Mouse (Mus musculus) forebrain, embryonic 10.5 days (tissue): ENCODE measurements around the gene Ifi211. TPM values are rescaled to one million over a fixed set of nuclear protein-coding genes. Genes with fewer than 3 reads are reported as not detected.
"Not testable (repeated sequence)": the region's sequence is repeated elsewhere in the genome, so short reads cannot be mapped to it uniquely, and the experiment has no call there.

Experiments used
- DNase-seq: peaks from one replicate; pipeline ENCODE4 v3.0.0-alpha.2; 2017; ENCODE audit warnings: low spot score; ENCODE audit errors: extremely low spot score
- H3K27ac ChIP-seq: fragments of 300-500 bp; sonication (generic); 2 replicates; pipeline ENCODE4 v1.5.1; 2016; ENCODE audit warnings: mild to moderate bottlenecking
- H3K27me3 ChIP-seq: fragments of 300-500 bp; sonication (generic); 2 replicates; pipeline ENCODE4 v1.6.1; 2016; ENCODE audit warnings: mild to moderate bottlenecking; ENCODE audit not compliant: poor library complexity, severe bottlenecking
- H3K36me3 ChIP-seq: fragments of 300-500 bp; sonication (generic); replicated peaks from 2 replicates; pipeline ENCODE4 v1.6.1; 2016; ENCODE audit warnings: mild to moderate bottlenecking, moderate library complexity
- H3K4me1 ChIP-seq: fragments of 300-500 bp; sonication (generic); 2 replicates; pipeline ENCODE4 v1.6.1; 2016
- H3K4me3 ChIP-seq: fragments of 300-500 bp; sonication (generic); 2 replicates; pipeline ENCODE4 v1.5.1; 2016; ENCODE audit warnings: mild to moderate bottlenecking, moderate library complexity
- H3K9me3 ChIP-seq: fragments of 300-500 bp; sonication (generic); 2 replicates; pipeline ENCODE4 v1.6.1; 2016; ENCODE audit warnings: mild to moderate bottlenecking, moderate library complexity
- WGBS: fragments of 180-500 bp; shearing (Covaris S2); methylation state at CpG from one replicate; pipeline ENCODE4 v1.1.7; 2016; 5-methylcytosine and 5-hydroxymethylcytosine counted together
- polyA plus RNA-seq: library from polyadenylated mRNA; unstranded; fragments of >200 nt; fragmentation: Nextera tagmentation; extraction: Ambion mirVana; gene quantifications from 2 replicates; pipeline ENCODE4 v1.2.1, GENCODE M21; 2016

Ifi211 gene
- 0.26 TPM in 2 replicates for polyA plus RNA-seq

GRCm38 (mm10) chr1:173912548-173913255, at the start of gene Ifi211:
Gene Ifi211, minus strand, starts transcription at chr1:173913046.
- not testable (repeated sequence) for H3K4me1 ChIP-seq, H3K9me3 ChIP-seq, H3K27me3 ChIP-seq, H3K27ac ChIP-seq, H3K36me3 ChIP-seq, H3K4me3 ChIP-seq, DNase-seq
- 90% methylated on average over 6 of the region's 6 CpGs for WGBS

GRCm38 (mm10) chr1:173961491-173961890, 48.6 kb upstream of the Ifi211 start:
- not testable (repeated sequence) for DNase-seq

GRCm38 (mm10) chr1:173959998-173960397, 47.2 kb upstream of the Ifi211 start:
- H3K27ac ChIP-seq, H3K9me3 ChIP-seq, DNase-seq, H3K36me3 ChIP-seq, H3K4me3 ChIP-seq, H3K4me1 ChIP-seq, H3K27me3 ChIP-seq: not testable (repeated sequence)
- 73% methylated on average over 3 of the region's 3 CpGs for WGBS

More at GRCm38 (mm10) chr1:173961491-173961890, 48.6 kb upstream of the Ifi211 start:
- not testable (repeated sequence) for H3K9me3 ChIP-seq, H3K4me1 ChIP-seq, H3K36me3 ChIP-seq, H3K27ac ChIP-seq, H3K27me3 ChIP-seq, H3K4me3 ChIP-seq
- 100% methylated on average over 1 of the region's 1 CpGs for whole genome bisulfite sequencing

GRCm38 (mm10) chr1:173955839-173956527, 43.1 kb upstream of the Ifi211 start:
- H3K27me3 ChIP-seq, H3K4me1 ChIP-seq, H3K27ac ChIP-seq, H3K36me3 ChIP-seq, H3K4me3 ChIP-seq, DNase-seq, H3K9me3 ChIP-seq: not testable (repeated sequence)
- WGBS = 82% methylated on average over 3 of the region's 3 CpGs

GRCm38 (mm10) chr1:173955071-173955796, 42.4 kb upstream of the Ifi211 start:
- no peaks in the 10 kb centered on the region for H3K27me3 ChIP-seq
- no peak overlapping the region for H3K27ac ChIP-seq
- no peak overlapping the region for H3K4me3 ChIP-seq
- DNase-seq = no peak
- H3K4me1 ChIP-seq = no peaks in the 10 kb centered on the region
- no peaks in the 10 kb centered on the region for H3K9me3 ChIP-seq
- 82% methylated on average over 2 of the region's 2 CpGs for WGBS
- H3K36me3 ChIP-seq = no peaks in the 10 kb centered on the region

- no peak for DNase-seq
- WGBS = 82% methylated on average over 1 of the region's 1 CpGs
- Histone ChIP-seq H3K27ac (no peak overlapping the region), H3K9me3 (no peaks in the 10 kb centered on the region), H3K27me3 (no peaks in the 10 kb centered on the region), H3K4me1 (no peaks in the 10 kb centered on the region), H3K36me3 (no peaks in the 10 kb centered on the region), H3K4me3 (no peak overlapping the region)
Observed at GRCm38 (mm10) chr1:173953563-173953962, 40.7 kb upstream of the Ifi211 start.

- DNase-seq, H3K4me3 ChIP-seq, H3K27ac ChIP-seq, H3K36me3 ChIP-seq, H3K4me1 ChIP-seq, H3K27me3 ChIP-seq, H3K9me3 ChIP-seq: not testable (repeated sequence)
- 79% methylated on average over 2 of the region's 2 CpGs for WGBS
Observed at GRCm38 (mm10) chr1:173949044-173949443, 36.2 kb upstream of the Ifi211 start.

- not testable (repeated sequence) for DNase-seq, H3K36me3 ChIP-seq, H3K27me3 ChIP-seq, H3K4me1 ChIP-seq, H3K4me3 ChIP-seq, H3K9me3 ChIP-seq, H3K27ac ChIP-seq
Observed at GRCm38 (mm10) chr1:173942780-173943066, 29.9 kb upstream of the Ifi211 start.

GRCm38 (mm10) chr1:173941924-173942779, 29.3 kb upstream of the Ifi211 start, which contains the start of the genes Mndal and Ifi203:
Gene Mndal, minus strand, starts transcription at chr1:173942491.
Gene Ifi203, minus strand, starts transcription at chr1:173942672.
- DNase-seq, H3K36me3 ChIP-seq, H3K4me3 ChIP-seq, H3K9me3 ChIP-seq, H3K27me3 ChIP-seq, H3K27ac ChIP-seq, H3K4me1 ChIP-seq: not testable (repeated sequence)
- 84% methylated on average over 3 of the region's 3 CpGs for WGBS

GRCm38 (mm10) chr1:173941522-173941921, 28.7 kb upstream of the Ifi211 start:
- H3K27ac ChIP-seq, H3K36me3 ChIP-seq, H3K4me3 ChIP-seq, H3K4me1 ChIP-seq, DNase-seq, H3K27me3 ChIP-seq, H3K9me3 ChIP-seq: not testable (repeated sequence)
- 89% methylated on average over 2 of the region's 2 CpGs for WGBS

- WGBS = 55% methylated on average over 3 of the region's 3 CpGs
- H3K4me1 ChIP-seq, H3K36me3 ChIP-seq, DNase-seq, H3K27me3 ChIP-seq, H3K9me3 ChIP-seq, H3K27ac ChIP-seq, H3K4me3 ChIP-seq: not testable (repeated sequence)
Observed at GRCm38 (mm10) chr1:173919279-173919678, 6.4 kb upstream of the Ifi211 start.

- no peaks in the 10 kb centered on the region for H3K27me3 ChIP-seq
- H3K4me3 ChIP-seq = no peak overlapping the region
- no peaks in the 10 kb centered on the region for H3K4me1 ChIP-seq
- no peaks in the 10 kb centered on the region for H3K9me3 ChIP-seq
- no peaks in the 10 kb centered on the region for H3K36me3 ChIP-seq
- H3K27ac ChIP-seq = no peak overlapping the region
- 85% methylated on average over 2 of the region's 2 CpGs for WGBS
- DNase-seq = no peak
Observed at GRCm38 (mm10) chr1:173914559-173914958, 1.7 kb upstream of the Ifi211 start.
